ENCODE assay signal across 20 mouse cellular contexts in the genomic region with DNA sequence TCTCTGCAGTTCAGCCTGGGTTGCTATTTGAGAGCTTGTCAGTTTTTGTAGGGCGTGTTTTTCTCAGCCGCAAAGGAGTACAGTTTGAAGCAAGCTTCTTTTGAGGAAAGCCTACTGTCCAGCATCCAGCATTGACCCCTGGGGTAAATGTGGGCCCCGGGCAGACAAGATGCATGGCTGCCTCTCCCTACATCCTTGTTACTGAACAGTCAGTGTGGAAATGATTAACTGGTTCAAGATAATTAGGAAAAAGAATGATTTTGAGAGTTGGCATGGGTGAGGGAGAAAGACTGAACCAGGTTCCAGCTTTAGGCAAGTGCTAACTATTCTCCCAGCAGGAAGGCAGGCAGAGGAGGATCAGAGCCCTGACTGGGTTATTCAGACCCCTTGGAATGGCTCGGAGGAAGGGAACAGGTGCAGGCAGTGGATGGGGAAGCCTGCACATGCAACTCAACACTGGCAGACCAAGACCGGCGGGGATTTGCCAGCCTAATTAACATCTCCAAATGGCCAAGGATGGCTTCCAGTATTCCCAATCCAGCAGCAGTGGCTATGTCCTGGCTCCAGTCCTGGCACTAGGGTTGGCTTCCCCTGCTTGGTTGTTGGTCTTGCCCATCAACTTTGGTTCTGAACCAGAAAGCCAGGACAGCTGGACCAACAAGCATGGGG. TPM values are rescaled to one million over a fixed set of nuclear protein-coding genes. Genes with fewer than 3 reads are reported as not detected.
A peak's percentile ranks its signal among the peaks of the same experiment; 100 is the strongest.
DNase-seq lines count a peak whose midpoint lies in the region; ATAC-seq lines count a peak whose summit lies in the region.
"Had no signal": no experiment of that assay in that cellular context is flagged by ENCODE, and none has a peak within 500 bp of the region (broad histone marks: within the 10 kb centered on the region; RNA-seq: fewer than 3 reads in every experiment).

No protein-coding gene starts in this region.

- H3K27me3 ChIP-seq in hindbrain, embryonic 13.5 days: no peaks in the 10 kb centered on the region
- no peaks in the 10 kb centered on the region for H3K27me3 ChIP-seq in hindbrain, embryonic 14.5 days (ENCODE audit: control insufficient read depth, insufficient read depth, low read length)
- H3K27me3 ChIP-seq in forebrain, embryonic 16.5 days (replicated peaks; ENCODE audit: control insufficient read depth, insufficient read depth, low read length): no peaks in the 10 kb centered on the region

- no peak overlapping the region for H3K4me2 ChIP-seq in hindbrain, embryonic 13.5 days
- no peak overlapping the region for H3K4me2 ChIP-seq in hindbrain, embryonic 14.5 days (replicated peaks)
- no peak overlapping the region for H3K4me2 ChIP-seq in forebrain, embryonic 16.5 days (ENCODE audit: low read length)
- H3K4me2 ChIP-seq: midbrain, embryonic 12.5 days had no signal

- ATAC-seq in cerebellum, adult (ENCODE audit: insufficient number of reproducible peaks, low FRiP score, low TSS enrichment): no peak
- 0 out of 2 replicates have a peak, but pooled peaks have one; percentile 26 for ATAC-seq in hindbrain, embryonic 13.5 days (ENCODE audit: low FRiP score)
- no peak for ATAC-seq in hindbrain, embryonic 14.5 days (ENCODE audit: low FRiP score)
- peak; percentile 85 for ATAC-seq in forebrain, embryonic 16.5 days
- ATAC-seq: activated CD4-positive, CD25-positive, alpha-beta regulatory T cell, adult 4 months; intestine, postnatal 0 days had no signal

- peak; percentile 7 for DNase-seq in cerebellum, adult 8-10 months
- DNase-seq in hindbrain, embryonic 14.5 days (ENCODE audit: low spot score): no peak
- DNase-seq in left cerebral cortex, postnatal 4 days: peak; percentile 86
- no peak for DNase-seq in left cerebral cortex, postnatal 36 days (ENCODE audit: low spot score in 2 of 2)
- DNase-seq in lung, postnatal 36 days: no peak
- DNase-seq: adrenal gland, postnatal 10 days; embryo, embryonic 11 days; retina, postnatal 1 day had no signal

- intact Hi-C loops in left cerebral cortex, postnatal 4 days (cut with DNase I): no loop called here
- intact Hi-C loops in left cerebral cortex, postnatal 36 days (cut with DNase I): no loop called here

- H3K27ac ChIP-seq in hindbrain, embryonic 13.5 days: no peak overlapping the region
- H3K27ac ChIP-seq in hindbrain, embryonic 14.5 days: no peak overlapping the region
- H3K27ac ChIP-seq in forebrain, embryonic 16.5 days (ENCODE audit: low read length): 0 out of 2 replicates have a peak overlapping the region, but pooled peaks have one; percentile 29
- H3K27ac ChIP-seq: liver, embryonic 14.5 days; stomach, postnatal 0 days had no signal

- no peak overlapping the region for H3K9ac ChIP-seq in hindbrain, embryonic 13.5 days
- no peak overlapping the region for H3K9ac ChIP-seq in hindbrain, embryonic 14.5 days
- no peak overlapping the region for H3K9ac ChIP-seq in forebrain, embryonic 16.5 days (replicated peaks; ENCODE audit: low read depth, low read length)
- H3K9ac ChIP-seq: liver, embryonic 14.5 days; midbrain, embryonic 12.5 days had no signal

- no peaks in the 10 kb centered on the region for H3K9me3 ChIP-seq in hindbrain, embryonic 13.5 days
- no peaks in the 10 kb centered on the region for H3K9me3 ChIP-seq in hindbrain, embryonic 14.5 days (ENCODE audit: control insufficient read depth, low read length)
- no peaks in the 10 kb centered on the region for H3K9me3 ChIP-seq in forebrain, embryonic 16.5 days (ENCODE audit: control insufficient read depth, low read length)
- H3K9me3 ChIP-seq: G1E; midbrain, embryonic 12.5 days had no signal

- peaks cover 14% of the 10 kb centered on the region for H3K4me1 ChIP-seq in hindbrain, embryonic 13.5 days (replicated peaks)
- H3K4me1 ChIP-seq in hindbrain, embryonic 14.5 days (replicated peaks; ENCODE audit: control insufficient read depth, insufficient read depth, low read length): 0 out of 2 replicates have a peak, but pooled peaks cover 5% of the 10 kb centered on the region
- no peaks in the 10 kb centered on the region for H3K4me1 ChIP-seq in forebrain, embryonic 16.5 days (replicated peaks; ENCODE audit: control insufficient read depth, insufficient read depth, low read length)

- 63% methylated on average over 6 of the region's 6 CpGs for WGBS in hindbrain, embryonic 13.5 days
- WGBS in hindbrain, embryonic 14.5 days: 62% methylated on average over 6 of the region's 6 CpGs
- 56% methylated on average over 6 of the region's 6 CpGs for WGBS in forebrain, embryonic 16.5 days

- H3K4me3 ChIP-seq in hindbrain, embryonic 13.5 days: no peak overlapping the region
- H3K4me3 ChIP-seq in hindbrain, embryonic 14.5 days (replicated peaks; ENCODE audit: low read length): no peak overlapping the region
- H3K4me3 ChIP-seq in forebrain, embryonic 16.5 days (replicated peaks; ENCODE audit: low read length): no peak overlapping the region
- H3K4me3 ChIP-seq: midbrain, embryonic 12.5 days had no signal

- no peaks in the 10 kb centered on the region for H3K36me3 ChIP-seq in hindbrain, embryonic 13.5 days
- H3K36me3 ChIP-seq in hindbrain, embryonic 14.5 days (replicated peaks; ENCODE audit: control insufficient read depth, insufficient read depth): no peaks in the 10 kb centered on the region
- H3K36me3 ChIP-seq in forebrain, embryonic 16.5 days (ENCODE audit: control insufficient read depth, insufficient read depth): no peaks in the 10 kb centered on the region
- H3K36me3 ChIP-seq: midbrain, embryonic 12.5 days had no signal

RNA-seq across cellular contexts. Expression of a gene that starts 28.6 kb away (rescaled TPM):
- 4.0 and 4.8 TPM in 2 replicates for polyA plus RNA-seq in hindbrain, embryonic 13.5 days (2015; fragmentation: Nextera tagmentation; extraction: Ambion mirVana)
- 2.6 and 4.1 TPM in 2 replicates for polyA plus RNA-seq in hindbrain, embryonic 14.5 days (2014; fragmentation: Nextera tagmentation; extraction: Ambion mirVana)
- 10 to 100 TPM; 11.6 to 14.7 TPM for total RNA-seq in left cerebral cortex, postnatal 4 days (2021)
- 1 to 10 TPM; 3.9 to 6.1 TPM for total RNA-seq in left cerebral cortex, postnatal 36 days (2021)
- 9.1 and 11.8 TPM in 2 replicates for polyA plus RNA-seq in forebrain, embryonic 16.5 days (2015; fragmentation: Nextera tagmentation; extraction: Ambion mirVana)
- total RNA-seq: gastrocnemius, adult 18-20 months; hematopoietic stem cell, adult 5-6 weeks had no signal
- polyA plus RNA-seq: activated CD4-positive, CD25-positive, alpha-beta regulatory T cell, adult 4 months; G1E; lung, embryonic 16.5 days had no signal

Comparison
In these comparisons a context has a peak if more than half of its experiments do, and no peak if none do; other contexts are left out.
1. DNase-seq: peak in cerebellum, adult 8-10 months (single experiment) and left cerebral cortex, postnatal 4 days (single experiment); none in hindbrain, embryonic 14.5 days (single experiment), left cerebral cortex, postnatal 36 days (0 of 2) and lung, postnatal 36 days (single experiment).
2. ATAC-seq: peak in hindbrain, embryonic 13.5 days (single experiment) and forebrain, embryonic 16.5 days (single experiment); none in cerebellum, adult (single experiment) and hindbrain, embryonic 14.5 days (single experiment).